ENCODE assay signal across 23 mouse cellular contexts in genomic region chr6:119042803-119043202, GRCm38 (mm10).
DNase-seq lines count a peak whose midpoint lies in the region; ATAC-seq lines count a peak whose summit lies in the region.
"Had no signal": no experiment of that assay in that cellular context is flagged by ENCODE, and none has a peak within 500 bp of the region (broad histone marks: within the 10 kb centered on the region; RNA-seq: fewer than 3 reads in every experiment).

No protein-coding gene starts in this region.

- H3K27ac ChIP-seq in lung, embryonic 16.5 days (ENCODE audit: low read length): peak overlapping the region; percentile 57; the same call in 1 of the 2 replicates
- H3K27ac ChIP-seq: embryonic facial prominence, embryonic 10.5 days; embryonic facial prominence, embryonic 12.5 days; forebrain, embryonic 13.5 days; forebrain, embryonic 15.5 days had no signal

- no peak overlapping the region for H3K9ac ChIP-seq in lung, embryonic 16.5 days (ENCODE audit: low read length)
- H3K9ac ChIP-seq: embryonic facial prominence, embryonic 12.5 days; forebrain, embryonic 13.5 days; forebrain, embryonic 15.5 days had no signal

- no peaks in the 10 kb centered on the region for H3K9me3 ChIP-seq in lung, embryonic 16.5 days (ENCODE audit: control insufficient read depth, low read length)
- H3K9me3 ChIP-seq: embryonic facial prominence, embryonic 10.5 days; embryonic facial prominence, embryonic 12.5 days; forebrain, embryonic 13.5 days; forebrain, embryonic 15.5 days had no signal

- ATAC-seq in frontal cortex, adult (ENCODE audit: low TSS enrichment): 0 out of 2 replicates have a peak, but pooled peaks have one; percentile 58
- peak; percentile 40 for ATAC-seq in lung, embryonic 16.5 days (ENCODE audit: low read depth)
- ATAC-seq: activated CD4-positive, CD25-positive, alpha-beta regulatory T cell, adult 4 months; CD4-positive, CD25-positive, alpha-beta regulatory T cell, adult 4 months; forebrain, embryonic 13.5 days; forebrain, embryonic 15.5 days; Patski had no signal

- no peak for DNase-seq in frontal cortex, postnatal 10 days (ENCODE audit: low spot score in 2 of 2)
- no peak for DNase-seq in lung, postnatal 36 days
- peak; percentile 19 for DNase-seq in lung, postnatal 25 days (ENCODE audit: low spot score)
- no peak for DNase-seq in lung, adult 18-20 months
- DNase-seq: adrenal gland, adult 8-10 months; adrenal gland, postnatal 14 days; adrenal gland, postnatal 36 days; B cell, adult 2 months; cerebellum, adult 11-12 months; cerebellum, adult 2 months; cerebellum, adult 9-10 months; cerebellum, postnatal 10 days; cerebellum, postnatal 25 days had no signal

- H3K4me1 ChIP-seq in lung, embryonic 16.5 days (replicated peaks; ENCODE audit: control insufficient read depth, insufficient read depth, low read length): peaks cover 54% of the 10 kb centered on the region

- 50% methylated on average over 3 of the region's 3 CpGs for WGBS in lung, embryonic 16.5 days

- no peaks in the 10 kb centered on the region for H3K27me3 ChIP-seq in lung, embryonic 16.5 days (ENCODE audit: control insufficient read depth, insufficient read depth, low read depth, low read length)
- H3K27me3 ChIP-seq: embryonic facial prominence, embryonic 12.5 days; forebrain, embryonic 13.5 days; forebrain, embryonic 15.5 days; Patski had no signal

- no peak overlapping the region for H3K4me2 ChIP-seq in lung, embryonic 16.5 days (ENCODE audit: low read depth, low read length)
- H3K4me2 ChIP-seq: embryonic facial prominence, embryonic 12.5 days; forebrain, embryonic 13.5 days; forebrain, embryonic 15.5 days had no signal

- no peaks in the 10 kb centered on the region for H3K36me3 ChIP-seq in lung, embryonic 16.5 days (ENCODE audit: control insufficient read depth, insufficient read depth, low read length)
- H3K36me3 ChIP-seq: embryonic facial prominence, embryonic 10.5 days; embryonic facial prominence, embryonic 12.5 days; forebrain, embryonic 15.5 days; G1E had no signal

- no peak overlapping the region for H3K4me3 ChIP-seq in lung, embryonic 16.5 days (ENCODE audit: low read length)
- H3K4me3 ChIP-seq: embryonic facial prominence, embryonic 10.5 days; embryonic facial prominence, embryonic 12.5 days; forebrain, embryonic 13.5 days; forebrain, embryonic 15.5 days had no signal
